Mouse (Mus musculus): ENCODE measurements around the gene Xaf1. TPM values are rescaled to one million over a fixed set of nuclear protein-coding genes. Genes with fewer than 3 reads are reported as not detected.
A peak's percentile ranks its signal among the peaks of the same experiment; 100 is the strongest.

The Xaf1 gene
- polyA plus RNA-seq, 1 experiment from 2014 or later: 1.8 TPM

DNA sequence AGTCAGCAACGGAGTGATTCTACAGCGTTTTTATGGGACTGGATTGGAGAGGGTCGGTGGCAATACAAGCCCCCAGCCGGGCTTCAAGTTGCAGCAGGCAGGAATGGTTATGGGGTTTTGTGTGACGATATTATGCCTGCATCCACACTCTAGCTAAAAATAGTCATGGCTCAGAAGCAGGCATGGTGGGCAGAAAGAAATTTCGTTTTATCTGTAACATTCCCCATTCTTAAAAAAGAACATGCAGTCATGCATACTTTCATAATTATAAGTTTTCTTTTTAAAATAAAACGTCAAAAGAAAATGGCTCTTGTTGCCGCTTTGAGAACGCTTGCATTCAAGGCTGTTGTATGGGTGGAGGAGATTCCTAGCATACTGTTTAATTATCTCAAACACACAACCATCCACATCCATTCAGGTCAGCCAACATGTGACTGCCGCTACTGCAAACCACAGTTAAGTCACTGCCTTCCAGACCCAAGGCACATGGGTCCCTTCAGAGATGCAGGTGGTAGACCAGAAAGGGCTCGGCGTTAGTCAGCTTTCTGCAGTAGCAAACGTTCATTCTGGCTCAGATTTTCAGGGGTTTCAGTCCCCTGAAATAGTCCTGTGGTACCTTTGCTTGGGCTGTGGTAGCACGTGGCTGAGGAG lies 16.8 kb upstream of the Xaf1 start:
- ATAC-seq: no peak
- Histone ChIP-seq H3K27me3 (no peaks in the 10 kb centered on the region), H3K27ac (no peak overlapping the region), H3K9me3 (replicated peaks) (no peaks in the 10 kb centered on the region), H3K4me2 (no peak overlapping the region), H3K4me3 (no peak overlapping the region), H3K4me1 (peaks cover 7% of the 10 kb centered on the region), H3K36me3 (ENCODE audit: poor library complexity, severe bottlenecking) (no peaks in the 10 kb centered on the region), H3K9ac (no peak overlapping the region)
- 86% methylated on average over 14 of the region's 14 CpGs for WGBS

- Histone ChIP-seq H3K9ac (no peak overlapping the region), H3K4me3 (no peak overlapping the region), H3K27me3 (no peaks in the 10 kb centered on the region), H3K4me1 (peaks cover 7% of the 10 kb centered on the region), H3K36me3 (ENCODE audit: poor library complexity, severe bottlenecking) (no peaks in the 10 kb centered on the region), H3K9me3 (replicated peaks) (no peaks in the 10 kb centered on the region), H3K27ac (no peak overlapping the region), H3K4me2 (no peak overlapping the region)
- WGBS: 80% methylated on average over 6 of the region's 6 CpGs
- no peak for ATAC-seq
Observed at GRCm38 (mm10) chr11:72285971-72286480, 15.4 kb upstream of the Xaf1 start.

DNA sequence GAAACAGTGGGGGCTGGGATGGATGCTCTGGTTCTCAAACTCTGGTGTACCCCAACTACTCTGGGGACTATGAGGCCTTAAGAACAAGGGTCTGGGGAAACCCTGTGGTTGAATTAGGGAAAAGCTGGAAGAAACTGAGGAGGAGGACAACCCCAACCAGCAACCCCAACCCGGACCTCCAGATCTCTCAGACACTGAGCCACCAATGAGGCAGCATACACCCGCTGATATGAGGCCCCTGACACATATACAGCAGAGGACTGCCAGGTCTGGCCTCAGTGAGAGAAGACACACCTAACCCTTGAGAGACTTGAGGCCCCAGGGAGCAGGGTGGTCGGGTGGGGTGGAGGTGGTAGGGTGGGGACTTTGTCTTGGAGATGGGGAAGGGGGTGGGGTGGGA lies 14.8 kb upstream of the Xaf1 start:
- H3K4me1 ChIP-seq: peaks cover 5% of the 10 kb centered on the region
- H3K4me2 ChIP-seq: no peak overlapping the region
- no peaks in the 10 kb centered on the region for H3K27me3 ChIP-seq
- H3K27ac ChIP-seq: no peak overlapping the region
- H3K9ac ChIP-seq: no peak overlapping the region
- no peak for ATAC-seq
- no peaks in the 10 kb centered on the region for H3K36me3 ChIP-seq (ENCODE audit: poor library complexity, severe bottlenecking)
- H3K4me3 ChIP-seq: no peak overlapping the region
- no peaks in the 10 kb centered on the region for H3K9me3 ChIP-seq (replicated peaks)
- 78% methylated on average over 3 of the region's 3 CpGs for WGBS

GRCm38 (mm10) chr11:72287126-72287525 lies 14.3 kb upstream of the Xaf1 start:
- H3K27ac ChIP-seq: no peak overlapping the region
- 91% methylated on average over 2 of the region's 2 CpGs for WGBS
- H3K36me3 ChIP-seq (ENCODE audit: poor library complexity, severe bottlenecking): no peaks in the 10 kb centered on the region
- no peak overlapping the region for H3K9ac ChIP-seq
- H3K4me2 ChIP-seq: no peak overlapping the region
- no peaks in the 10 kb centered on the region for H3K27me3 ChIP-seq
- H3K4me3 ChIP-seq: no peak overlapping the region
- no peak for ATAC-seq
- no peaks in the 10 kb centered on the region for H3K9me3 ChIP-seq (replicated peaks)
- peaks cover under 1% of the 10 kb centered on the region for H3K4me1 ChIP-seq

- Histone ChIP-seq H3K27ac (no peak overlapping the region), H3K4me1 (no peaks in the 10 kb centered on the region), H3K9ac (no peak overlapping the region), H3K4me2 (no peak overlapping the region), H3K36me3 (ENCODE audit: poor library complexity, severe bottlenecking) (no peaks in the 10 kb centered on the region), H3K4me3 (no peak overlapping the region), H3K9me3 (replicated peaks) (no peaks in the 10 kb centered on the region), H3K27me3 (no peaks in the 10 kb centered on the region)
- no peak for ATAC-seq
- 87% methylated on average over 3 of the region's 3 CpGs for WGBS
Observed at GRCm38 (mm10) chr11:72287543-72287942, 13.9 kb upstream of the Xaf1 start.

DNA sequence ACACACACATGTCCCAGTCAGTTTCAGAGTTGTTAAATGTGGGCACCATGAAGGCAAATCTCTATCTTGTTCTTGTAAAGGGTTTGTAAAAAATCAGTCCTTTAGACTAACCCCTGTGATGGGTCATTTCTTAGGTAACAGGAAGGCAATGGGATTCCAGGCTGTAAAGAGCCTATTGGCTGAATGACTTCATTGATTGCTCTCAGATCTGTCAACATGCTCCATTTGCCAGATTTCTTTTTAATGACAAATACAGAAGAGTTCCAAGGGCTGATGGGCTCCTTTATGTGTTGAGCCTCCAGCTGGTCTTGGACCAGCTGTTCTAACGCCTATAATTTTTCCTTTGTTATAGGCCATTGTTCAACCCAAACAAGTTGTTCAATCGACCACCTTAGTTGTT lies 8.3 kb upstream of the Xaf1 start:
- ATAC-seq: no peak
- H3K9ac ChIP-seq: no peak overlapping the region
- no peak overlapping the region for H3K4me2 ChIP-seq
- 83% methylated on average over 2 of the region's 2 CpGs for WGBS
- no peaks in the 10 kb centered on the region for H3K9me3 ChIP-seq (replicated peaks)
- no peaks in the 10 kb centered on the region for H3K27me3 ChIP-seq
- no peaks in the 10 kb centered on the region for H3K4me1 ChIP-seq
- no peaks in the 10 kb centered on the region for H3K36me3 ChIP-seq (ENCODE audit: poor library complexity, severe bottlenecking)
- no peak overlapping the region for H3K27ac ChIP-seq
- no peak overlapping the region for H3K4me3 ChIP-seq

DNA sequence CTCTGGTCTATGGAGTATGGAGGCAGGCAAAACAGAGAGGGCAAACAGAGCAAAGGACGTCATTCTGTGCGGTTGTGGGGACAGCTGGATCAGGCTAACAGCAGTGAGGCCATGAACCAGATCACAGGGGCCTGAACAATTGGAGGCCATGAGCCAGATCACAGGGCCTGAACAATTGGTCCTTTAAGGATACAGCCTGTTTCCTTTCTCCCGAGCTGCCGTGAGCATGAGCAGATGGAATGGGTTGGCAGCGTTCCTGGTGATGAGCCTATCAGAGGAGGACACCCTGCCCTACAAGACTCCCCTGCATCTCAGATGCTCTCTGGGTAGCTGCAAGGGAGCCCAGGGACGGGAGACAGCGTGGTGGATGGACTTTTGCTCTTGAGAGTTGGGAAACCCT lies 801 bp downstream of the Xaf1 start:
- no peak overlapping the region for H3K4me2 ChIP-seq
- H3K36me3 ChIP-seq (ENCODE audit: poor library complexity, severe bottlenecking): no peaks in the 10 kb centered on the region
- H3K27me3 ChIP-seq: no peaks in the 10 kb centered on the region
- 75% methylated on average over 7 of the region's 7 CpGs for WGBS
- ATAC-seq: no peak
- no peak overlapping the region for H3K27ac ChIP-seq
- H3K9ac ChIP-seq: no peak overlapping the region
- H3K9me3 ChIP-seq (replicated peaks): no peaks in the 10 kb centered on the region
- no peaks in the 10 kb centered on the region for H3K4me1 ChIP-seq
- H3K4me3 ChIP-seq: no peak overlapping the region

- Histone ChIP-seq H3K27me3 (0 out of 2 replicates have a peak, but pooled peaks cover 4% of the 10 kb centered on the region), H3K36me3 (ENCODE audit: poor library complexity, severe bottlenecking) (no peaks in the 10 kb centered on the region), H3K9ac (no peak overlapping the region), H3K4me2 (no peak overlapping the region), H3K27ac (no peak overlapping the region), H3K4me1 (no peaks in the 10 kb centered on the region), H3K4me3 (no peak overlapping the region), H3K9me3 (replicated peaks) (no peaks in the 10 kb centered on the region)
- WGBS: 88% methylated on average over 5 of the region's 5 CpGs
- ATAC-seq: no peak
Observed at GRCm38 (mm10) chr11:72307461-72307860, 6.0 kb downstream of the Xaf1 start.

DNA sequence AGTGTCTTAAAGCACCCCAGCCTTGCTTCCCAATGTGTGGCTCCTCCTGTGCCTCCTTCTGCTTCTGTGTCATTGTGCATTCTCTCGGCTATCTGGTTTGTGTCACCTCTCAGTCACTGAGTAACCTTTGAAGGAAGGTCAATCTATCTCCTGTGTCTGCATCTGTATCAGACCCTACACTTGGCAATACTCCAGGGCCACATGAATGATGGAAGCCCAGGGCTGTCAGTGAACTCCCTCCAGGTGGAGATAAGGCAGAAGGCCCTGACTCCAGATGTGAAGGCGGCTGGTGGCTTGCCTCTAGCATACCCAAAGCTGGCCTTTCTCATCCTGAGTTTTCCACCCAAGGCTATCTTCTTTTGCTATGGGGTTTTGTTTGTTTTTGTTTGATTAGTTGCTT lies 7.6 kb downstream of the Xaf1 start:
- Histone ChIP-seq H3K27me3 (peaks cover 12% of the 10 kb centered on the region), H3K4me1 (no peaks in the 10 kb centered on the region), H3K9ac (no peak overlapping the region), H3K4me3 (no peak overlapping the region), H3K36me3 (ENCODE audit: poor library complexity, severe bottlenecking) (no peaks in the 10 kb centered on the region), H3K4me2 (no peak overlapping the region), H3K27ac (no peak overlapping the region), H3K9me3 (replicated peaks) (no peaks in the 10 kb centered on the region)
- ATAC-seq: no peak
- 77% methylated on average over 2 of the region's 2 CpGs for WGBS

DNA sequence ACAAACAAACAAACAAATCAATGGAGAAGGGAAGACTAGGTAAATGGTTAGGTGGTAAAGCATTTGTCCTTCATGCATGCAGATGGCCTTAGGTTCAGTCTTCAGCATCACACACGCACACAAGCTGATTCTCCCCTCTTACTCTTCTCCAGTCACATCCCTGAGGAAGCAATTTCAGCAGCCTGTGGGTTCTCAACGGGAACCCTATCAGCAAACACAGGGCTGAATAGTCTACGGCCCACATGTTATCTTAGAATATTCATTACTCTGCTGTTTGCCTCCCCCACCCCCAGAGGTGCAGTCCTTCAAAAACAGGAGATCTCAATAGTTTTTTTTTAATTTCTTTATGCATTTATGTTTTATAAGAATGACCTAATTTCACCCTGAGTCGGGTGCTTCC lies 9.1 kb downstream of the Xaf1 start:
- no peaks in the 10 kb centered on the region for H3K9me3 ChIP-seq (replicated peaks)
- H3K27me3 ChIP-seq: peaks cover 27% of the 10 kb centered on the region
- WGBS: 90% methylated on average over 4 of the region's 4 CpGs
- H3K36me3 ChIP-seq (ENCODE audit: poor library complexity, severe bottlenecking): no peaks in the 10 kb centered on the region
- ATAC-seq: no peak
- no peak overlapping the region for H3K4me2 ChIP-seq
- 0 out of 2 replicates have a peak, but pooled peaks cover 5% of the 10 kb centered on the region for H3K4me1 ChIP-seq
- no peak overlapping the region for H3K27ac ChIP-seq
- no peak overlapping the region for H3K4me3 ChIP-seq
- H3K9ac ChIP-seq: no peak overlapping the region

GRCm38 (mm10) chr11:72311355-72312001 lies 10.0 kb downstream of the Xaf1 start:
- H3K4me3 ChIP-seq: no peak overlapping the region
- peaks cover 30% of the 10 kb centered on the region for H3K27me3 ChIP-seq
- 86% methylated on average over 10 of the region's 10 CpGs for WGBS
- ATAC-seq: no peak
- H3K27ac ChIP-seq: no peak overlapping the region
- no peak overlapping the region for H3K9ac ChIP-seq
- H3K4me1 ChIP-seq: 0 out of 2 replicates have a peak, but pooled peaks cover 5% of the 10 kb centered on the region
- no peaks in the 10 kb centered on the region for H3K36me3 ChIP-seq (ENCODE audit: poor library complexity, severe bottlenecking)
- H3K4me2 ChIP-seq: no peak overlapping the region
- H3K9me3 ChIP-seq (replicated peaks): no peaks in the 10 kb centered on the region

DNA sequence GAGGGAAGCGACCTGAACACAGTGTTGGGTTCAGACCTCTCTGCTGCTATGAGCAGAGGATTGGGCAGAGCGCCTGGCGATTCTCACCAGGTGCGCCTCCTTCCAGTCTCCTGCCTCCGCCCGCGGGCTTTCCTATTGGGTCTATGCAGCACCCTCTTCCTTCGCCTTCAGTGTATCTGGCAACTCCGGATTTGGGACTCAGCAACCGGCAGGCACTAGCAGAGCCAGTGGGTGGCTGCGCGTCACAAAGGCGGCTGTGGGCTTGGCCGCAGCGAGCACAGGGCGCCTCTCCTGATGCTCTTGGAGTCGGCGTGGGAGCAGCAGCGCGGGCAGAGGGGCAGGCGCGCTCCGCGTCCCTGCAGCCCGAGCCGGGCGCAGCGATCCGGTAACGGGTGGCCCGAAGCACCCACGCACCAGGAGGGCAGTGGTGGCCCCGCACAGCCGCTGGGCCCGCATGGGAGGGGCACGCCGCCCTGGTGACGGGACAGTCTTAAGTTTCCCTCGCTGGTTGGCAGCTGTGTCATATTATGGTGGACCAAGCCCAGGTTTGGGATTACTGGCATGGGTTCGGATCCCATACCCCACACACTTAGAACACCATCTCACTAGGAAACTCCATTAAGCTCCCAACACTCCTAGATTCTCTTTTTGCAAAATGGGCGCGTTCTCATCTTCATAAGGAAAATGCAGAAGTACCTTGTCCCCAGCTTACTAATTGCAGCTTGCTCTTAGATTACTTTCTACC lies 12.9 kb downstream of the Xaf1 start, which contains the start of gene Fbxo39:
Gene Fbxo39 (plus strand): TSS at position 294 of the 745 bp plus-strand sequence.
- no peaks in the 10 kb centered on the region for H3K36me3 ChIP-seq (ENCODE audit: poor library complexity, severe bottlenecking)
- 0 out of 2 replicates have a peak, but pooled peaks cover 5% of the 10 kb centered on the region for H3K4me1 ChIP-seq
- peak within 1 kb of the TSS; percentile 26 for H3K4me3 ChIP-seq
- H3K27me3 ChIP-seq: peaks cover 26% of the 10 kb centered on the region
- H3K9ac ChIP-seq: peak within 1 kb of the TSS; percentile 45
- WGBS: 10% methylated on average over 42 of the region's 42 CpGs
- peak within 1 kb of the TSS; percentile 52 for H3K4me2 ChIP-seq
- no peak within 1 kb of the TSS for H3K27ac ChIP-seq
- ATAC-seq: no peak
- H3K9me3 ChIP-seq (replicated peaks): no peaks in the 10 kb centered on the region
